ENCODE assay signal across 8 mouse cellular contexts in the genomic region with DNA sequence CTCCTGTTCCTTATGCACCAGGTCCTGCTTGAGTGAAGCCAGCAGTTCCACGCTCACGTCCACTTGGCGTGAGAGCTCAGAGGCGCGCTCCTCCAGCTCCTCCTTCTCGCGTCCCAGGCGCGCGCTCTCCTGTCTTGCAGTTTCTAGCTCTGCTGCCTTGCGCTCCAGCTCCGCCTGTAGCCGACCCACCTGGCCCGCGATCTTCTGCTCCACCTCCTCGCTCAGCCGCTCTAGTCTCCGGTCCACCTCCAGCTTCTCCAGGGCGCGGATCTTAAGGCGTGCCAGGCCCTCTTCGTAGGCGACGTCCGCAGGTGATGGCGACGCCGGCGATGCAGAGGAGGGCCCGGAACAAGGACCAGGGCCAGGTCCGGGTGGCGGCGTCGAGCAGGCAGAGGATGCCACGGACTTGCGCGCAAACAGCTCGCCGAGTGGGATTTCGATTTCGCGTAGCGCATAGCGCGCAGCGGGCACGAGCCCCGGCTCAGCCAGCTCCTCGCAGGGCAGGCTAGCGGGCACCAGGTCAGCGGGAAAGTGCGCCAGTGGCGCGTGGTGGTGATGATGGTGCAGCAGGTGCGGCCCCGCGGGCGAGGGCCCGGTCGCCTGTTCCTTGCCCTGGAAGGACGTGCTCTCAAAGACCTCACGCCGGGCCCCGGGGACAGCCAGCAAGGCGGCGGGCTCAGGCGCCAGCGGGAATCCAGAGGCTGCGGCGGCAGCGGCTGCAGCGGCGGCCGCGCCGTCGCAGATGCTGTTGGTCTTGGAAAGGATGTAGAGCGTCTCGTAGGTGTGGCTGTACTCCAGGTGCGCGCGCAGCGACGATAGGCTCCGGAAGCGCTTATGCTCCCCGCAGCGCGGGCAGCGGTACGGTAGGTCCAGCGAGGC. TPM values are rescaled to one million over a fixed set of nuclear protein-coding genes. Genes with fewer than 3 reads are reported as not detected.
DNase-seq lines count a peak whose midpoint lies in the region; ATAC-seq and TF ChIP-seq lines count a peak whose summit lies in the region.

No protein-coding gene starts in this region.

- no peak for TF ChIP-seq POLR2A in lung, adult 2 months (IDR thresholded peaks at IDR 0.05; ENCODE audit: borderline replicate concordance, extremely low read depth, low read depth, low read length)

- H3K4me1 ChIP-seq in lung, embryonic 16.5 days (replicated peaks; ENCODE audit: control insufficient read depth, insufficient read depth, low read length), result peaks cover 8% of the 10 kb centered on the region; the same call in 1 of the 2 replicates
- no peaks in the 10 kb centered on the region for H3K4me1 ChIP-seq in lung, adult 2 months (ENCODE audit: control insufficient read depth, insufficient read depth, low read length)
- H3K4me1 ChIP-seq in hindbrain, embryonic 16.5 days (ENCODE audit: control insufficient read depth, insufficient read depth, low read depth, low read length), result peaks cover 12% of the 10 kb centered on the region
- peaks cover 7% of the 10 kb centered on the region; the same call in 1 of the 2 replicates for H3K4me1 ChIP-seq in neural tube, embryonic 11.5 days (ENCODE audit: control insufficient read depth, insufficient read depth, low read length)

- TF ChIP-seq CTCF in lung, adult 2 months (IDR thresholded peaks at IDR 0.05; ENCODE audit: insufficient read depth, low read length), result no peak

- peak overlapping the region; percentile 59 for H3K4me2 ChIP-seq in lung, embryonic 16.5 days (ENCODE audit: low read depth, low read length)
- peak overlapping the region; percentile 52 for H3K4me2 ChIP-seq in hindbrain, embryonic 16.5 days (ENCODE audit: low read length)
- peak overlapping the region; percentile 31 for H3K4me2 ChIP-seq in neural tube, embryonic 11.5 days (ENCODE audit: low read depth)

- 2% methylated on average over 78 of the region's 92 CpGs for WGBS in lung, embryonic 16.5 days
- 5% methylated on average over 92 of the region's 92 CpGs for WGBS in lung, adult 2 months
- WGBS in hindbrain, embryonic 16.5 days, result 5% methylated on average over 92 of the region's 92 CpGs
- 4% methylated on average over 91 of the region's 92 CpGs for WGBS in neural tube, embryonic 11.5 days

- no peak for DNase-seq in lung, adult 2 months
- peak; percentile 66 to 72 for DNase-seq in cerebellum, postnatal 14 days
- no peak for DNase-seq in neural tube, embryonic 11.5 days (ENCODE audit: low spot score)
- no peak for DNase-seq in gastrocnemius, adult 18-20 months (ENCODE audit: low spot score)
- DNase-seq in layer of hippocampus, adult 8-10 months (ENCODE audit: low spot score in 2 of 2), result no peak

- H3K9ac ChIP-seq in lung, embryonic 16.5 days (ENCODE audit: low read length), result no peak overlapping the region
- H3K9ac ChIP-seq in hindbrain, embryonic 16.5 days (ENCODE audit: low read depth, low read length), result peak overlapping the region; percentile 19; the same call in 1 of the 2 replicates
- no peak overlapping the region for H3K9ac ChIP-seq in neural tube, embryonic 11.5 days (ENCODE audit: low read length)

- H3K36me3 ChIP-seq in lung, embryonic 16.5 days (ENCODE audit: control insufficient read depth, insufficient read depth, low read length), result no peaks in the 10 kb centered on the region
- H3K36me3 ChIP-seq in hindbrain, embryonic 16.5 days (ENCODE audit: control insufficient read depth, insufficient read depth, low read length), result peaks cover 2% of the 10 kb centered on the region; the same call in 1 of the 2 replicates
- no peaks in the 10 kb centered on the region for H3K36me3 ChIP-seq in neural tube, embryonic 11.5 days (ENCODE audit: control insufficient read depth, insufficient read depth, low read length)

- no peaks in the 10 kb centered on the region for H3K9me3 ChIP-seq in lung, embryonic 16.5 days (ENCODE audit: control insufficient read depth, low read length)
- no peaks in the 10 kb centered on the region for H3K9me3 ChIP-seq in hindbrain, embryonic 16.5 days (ENCODE audit: control insufficient read depth, low read length)
- H3K9me3 ChIP-seq in neural tube, embryonic 11.5 days (ENCODE audit: control insufficient read depth, low read length), result no peaks in the 10 kb centered on the region

- peak; percentile 34; the same call in 1 of the 2 replicates for ATAC-seq in lung, embryonic 16.5 days (ENCODE audit: low read depth)
- ATAC-seq in hindbrain, embryonic 16.5 days, result no peak
- ATAC-seq in neural tube, embryonic 11.5 days (ENCODE audit: insufficient read depth, low FRiP score, low TSS enrichment), result no peak
- no peak for ATAC-seq in monocyte, adult 5-6 weeks (replicated peaks; ENCODE audit: insufficient number of reproducible peaks, low FRiP score, low TSS enrichment, poor library complexity, severe bottlenecking)

- H3K27ac ChIP-seq in lung, embryonic 16.5 days (ENCODE audit: low read length), result no peak overlapping the region
- H3K27ac ChIP-seq in hindbrain, embryonic 16.5 days (ENCODE audit: low read depth, low read length), result no peak overlapping the region
- H3K27ac ChIP-seq in neural tube, embryonic 11.5 days (ENCODE audit: low read depth, low read length), result no peak overlapping the region

- peaks cover 37% of the 10 kb centered on the region for H3K27me3 ChIP-seq in lung, embryonic 16.5 days (ENCODE audit: control insufficient read depth, insufficient read depth, low read depth, low read length)
- H3K27me3 ChIP-seq in hindbrain, embryonic 16.5 days (replicated peaks; ENCODE audit: control insufficient read depth, insufficient read depth, low read length), result peaks cover 31% of the 10 kb centered on the region
- peaks cover 40% of the 10 kb centered on the region for H3K27me3 ChIP-seq in neural tube, embryonic 11.5 days (ENCODE audit: control insufficient read depth, insufficient read depth, low read length)

- H3K4me3 ChIP-seq in lung, embryonic 16.5 days (ENCODE audit: low read length), result peak overlapping the region; percentile 41
- H3K4me3 ChIP-seq in lung, adult 2 months (replicated peaks; ENCODE audit: extremely low read depth, low read depth, low read length), result no peak overlapping the region
- peak overlapping the region; percentile 29 for H3K4me3 ChIP-seq in hindbrain, embryonic 16.5 days (ENCODE audit: low read length)
- H3K4me3 ChIP-seq in neural tube, embryonic 11.5 days (ENCODE audit: low read depth, low read length), result peak overlapping the region; percentile 21

RNA-seq across cellular contexts. Expression of a gene that starts 18.7 kb away (rescaled TPM):
- 0.08 and 0.11 TPM in 2 replicates for polyA plus RNA-seq in lung, embryonic 16.5 days (2015; fragmentation: Nextera tagmentation; extraction: Ambion mirVana)
- polyA plus RNA-seq in lung, adult 2 months (2012; rRNA removed), result 0.07 and 0.09 TPM in 2 replicates
- 9.8 and 10.3 TPM in 2 replicates for polyA plus RNA-seq in hindbrain, embryonic 16.5 days (2015; fragmentation: Nextera tagmentation; extraction: Ambion mirVana)
- polyA plus RNA-seq in neural tube, embryonic 11.5 days (2014; fragmentation: Nextera tagmentation; extraction: Ambion mirVana), result 0.78 and 1.1 TPM in 2 replicates
- not detected for total RNA-seq in gastrocnemius, adult 18-20 months (2021)
- 10 to 100 TPM; 68.2 to 87.1 (median 81.3) TPM for total RNA-seq in layer of hippocampus, adult 8-10 months (2022)
- total RNA-seq in monocyte, adult 5-6 weeks (2017), result not detected in 3 replicates

RNA-seq across cellular contexts. Expression of a gene that starts 29.3 kb away (rescaled TPM):
- not detected in 2 replicates for polyA plus RNA-seq in lung, embryonic 16.5 days (2015; fragmentation: Nextera tagmentation; extraction: Ambion mirVana)
- polyA plus RNA-seq in lung, adult 2 months (2012; rRNA removed), result not detected in 2 replicates
- polyA plus RNA-seq in hindbrain, embryonic 16.5 days (2015; fragmentation: Nextera tagmentation; extraction: Ambion mirVana), result not detected in 2 replicates
- not detected in 2 replicates for polyA plus RNA-seq in neural tube, embryonic 11.5 days (2014; fragmentation: Nextera tagmentation; extraction: Ambion mirVana)
- total RNA-seq in gastrocnemius, adult 18-20 months (2021), result not detected
- 10 to 100 TPM; 18.5 to 24.4 (median 20.1) TPM for total RNA-seq in layer of hippocampus, adult 8-10 months (2022)
- not detected in 3 replicates for total RNA-seq in monocyte, adult 5-6 weeks (2017)

RNA-seq across cellular contexts. Expression of a gene that starts 32.3 kb away (rescaled TPM):
- 47.4 and 48.2 TPM in 2 replicates for polyA plus RNA-seq in lung, embryonic 16.5 days (2015; fragmentation: Nextera tagmentation; extraction: Ambion mirVana)
- 27.0 and 28.9 TPM in 2 replicates for polyA plus RNA-seq in lung, adult 2 months (2012; rRNA removed)
- 33.2 and 34.9 TPM in 2 replicates for polyA plus RNA-seq in hindbrain, embryonic 16.5 days (2015; fragmentation: Nextera tagmentation; extraction: Ambion mirVana)
- 26.8 and 28.0 TPM in 2 replicates for polyA plus RNA-seq in neural tube, embryonic 11.5 days (2014; fragmentation: Nextera tagmentation; extraction: Ambion mirVana)
- total RNA-seq in gastrocnemius, adult 18-20 months (2021), result 10 to 100 TPM; 16.1 to 17.7 TPM
- total RNA-seq in layer of hippocampus, adult 8-10 months (2022), result 10 to 100 TPM; 18.0 to 20.9 (median 18.0) TPM
- total RNA-seq in monocyte, adult 5-6 weeks (2017), result 8.6 to 11.3 TPM (median 10.1 TPM) in 3 replicates

RNA-seq across cellular contexts. Expression of a gene that starts 32.8 kb away (rescaled TPM):
- 446 and 448 TPM in 2 replicates for polyA plus RNA-seq in lung, embryonic 16.5 days (2015; fragmentation: Nextera tagmentation; extraction: Ambion mirVana)
- polyA plus RNA-seq in lung, adult 2 months (2012; rRNA removed), result 71.5 and 103 TPM in 2 replicates
- polyA plus RNA-seq in hindbrain, embryonic 16.5 days (2015; fragmentation: Nextera tagmentation; extraction: Ambion mirVana), result 561 TPM in 2 replicates
- 712 and 739 TPM in 2 replicates for polyA plus RNA-seq in neural tube, embryonic 11.5 days (2014; fragmentation: Nextera tagmentation; extraction: Ambion mirVana)
- total RNA-seq in gastrocnemius, adult 18-20 months (2021), result 100 to 1,000 TPM; 127 to 131 TPM
- 100 to 1,000 TPM; 214 to 247 (median 220) TPM for total RNA-seq in layer of hippocampus, adult 8-10 months (2022)
- 150 to 194 TPM (median 161 TPM) in 3 replicates for total RNA-seq in monocyte, adult 5-6 weeks (2017)

RNA-seq across cellular contexts. Expression of a gene that starts 52.3 kb away (rescaled TPM):
- 53.4 and 55.2 TPM in 2 replicates for polyA plus RNA-seq in lung, embryonic 16.5 days (2015; fragmentation: Nextera tagmentation; extraction: Ambion mirVana)
- polyA plus RNA-seq in lung, adult 2 months (2012; rRNA removed), result 15.0 and 21.1 TPM in 2 replicates
- 81.4 and 82.8 TPM in 2 replicates for polyA plus RNA-seq in hindbrain, embryonic 16.5 days (2015; fragmentation: Nextera tagmentation; extraction: Ambion mirVana)
- 52.8 and 56.9 TPM in 2 replicates for polyA plus RNA-seq in neural tube, embryonic 11.5 days (2014; fragmentation: Nextera tagmentation; extraction: Ambion mirVana)
- 1 to 10 TPM; 7.2 to 9.1 TPM for total RNA-seq in gastrocnemius, adult 18-20 months (2021)
- 10 to 100 TPM; 49.4 to 57.5 (median 53.2) TPM for total RNA-seq in layer of hippocampus, adult 8-10 months (2022)
- 19.5 to 21.8 TPM (median 20.2 TPM) in 3 replicates for total RNA-seq in monocyte, adult 5-6 weeks (2017)

Comparison
In these comparisons a context has a peak if more than half of its experiments do, and no peak if none do; other contexts are left out.
1. DNase-seq: peak in cerebellum, postnatal 14 days (2 of 2); none in lung, adult 2 months (single experiment), neural tube, embryonic 11.5 days (single experiment), gastrocnemius, adult 18-20 months (single experiment) and layer of hippocampus, adult 8-10 months (0 of 2).
2. Peak in every context shown above with its lines, with median percentiles within 50 percentile points of each other: H3K4me2 ChIP-seq.